Mouse (Mus musculus) G1E (cell line): Measurements from ENCODE around the gene St6galnac3.

Experiments
- CTCF ChIP-seq: IDR thresholded peaks from 2 replicates; pipeline ENCODE4 v1.5.1; 2012; ENCODE audit warnings: low read depth, low read length, inconsistent platforms, mixed read lengths
- GATA2 ChIP-seq: IDR thresholded peaks from 2 replicates; pipeline ENCODE4 v1.6.1; 2012; ENCODE audit warnings: low read depth, low read length, inconsistent platforms, borderline replicate concordance
- POLR2AphosphoS5 ChIP-seq: IDR thresholded peaks from 2 replicates; pipeline ENCODE4 v1.6.1; 2012; ENCODE audit warnings: low read depth, low read length, inconsistent platforms; ENCODE audit not compliant: insufficient replicate concordance
- TAL1 ChIP-seq: conservative IDR thresholded peaks from 2 replicates; pipeline ENCODE4 v1.6.1; 2012; ENCODE audit warnings: low read depth, low read length, inconsistent platforms, mixed read lengths

DNA sequence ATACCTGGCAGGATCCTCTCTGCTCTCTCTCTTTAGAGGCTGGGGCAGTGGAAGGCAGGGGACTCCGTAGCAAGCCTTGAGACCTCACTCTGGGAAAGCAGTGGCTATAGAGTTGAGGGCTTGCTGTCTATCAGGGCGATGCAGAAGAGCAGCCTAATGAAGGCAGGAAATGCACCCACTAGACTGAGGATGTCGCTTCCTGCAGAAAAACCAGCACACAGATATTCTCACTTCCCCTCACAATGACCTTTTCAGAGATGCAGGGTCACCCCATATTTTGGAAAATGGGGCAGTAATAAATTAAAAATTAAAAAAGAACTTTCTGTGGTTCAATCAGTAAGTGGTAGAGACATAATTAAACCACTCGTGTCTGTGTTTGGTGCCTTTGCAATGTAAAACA lies 4.1 kb downstream of the St6galnac3 start:
- TF ChIP-seq CTCF (no peak), TAL1 (no peak), POLR2AphosphoS5 (no peak), GATA2 (no peak)
